Mouse (Mus musculus) heart, postnatal 0 days (tissue): ENCODE data around the gene Foxn3. TPM values are rescaled to one million over a fixed set of nuclear protein-coding genes. Genes with fewer than 3 reads are reported as not detected.

Experiments
- ATAC-seq: fragments of 200-750 bp; cut with Nextera tagmentation; 2 replicates; pipeline ENCODE4 v1.8.0; 2017; ENCODE audit warnings: low read depth, moderate number of reproducible peaks, moderate library complexity; ENCODE audit not compliant: insufficient read depth
- DNase-seq: peaks from one replicate; pipeline ENCODE4 v3.0.0-alpha.2; 2016; ENCODE audit warnings: low spot score
- H3K27ac ChIP-seq: fragments of 300-500 bp; sonication (generic); 2 replicates; pipeline ENCODE4 v1.5.1; 2014; ENCODE audit warnings: low read depth, mild to moderate bottlenecking
- H3K27me3 ChIP-seq: fragments of 300-500 bp; sonication (generic); 2 replicates; pipeline ENCODE4 v1.6.1; 2014; ENCODE audit warnings: low read length, mixed read lengths; ENCODE audit not compliant: control insufficient read depth, insufficient read depth
- H3K36me3 ChIP-seq: fragments of 300-500 bp; sonication (generic); replicated peaks from 2 replicates; pipeline ENCODE4 v1.6.1; 2014; ENCODE audit warnings: low read length, mixed read lengths; ENCODE audit not compliant: control insufficient read depth, insufficient read depth
- H3K4me1 ChIP-seq: fragments of 300-500 bp; sonication (generic); 2 replicates; pipeline ENCODE4 v1.6.1; 2014; ENCODE audit warnings: antibody characterized with exemption; ENCODE audit not compliant: control insufficient read depth, insufficient read depth
- H3K4me2 ChIP-seq: fragments of 300-500 bp; sonication (generic); 2 replicates; pipeline ENCODE4 v1.6.1; 2014; ENCODE audit warnings: low read depth, mild to moderate bottlenecking, low read length, moderate library complexity
- H3K4me3 ChIP-seq: fragments of 300-500 bp; sonication (generic); 2 replicates; pipeline ENCODE4 v1.5.1; 2014; ENCODE audit warnings: low read depth, low read length
- H3K9ac ChIP-seq: fragments of 300-500 bp; sonication (generic); replicated peaks from 2 replicates; pipeline ENCODE4 v1.6.1; 2014; ENCODE audit warnings: low read depth, low read length, mixed read lengths
- H3K9me3 ChIP-seq: fragments of 300-500 bp; sonication (generic); replicated peaks from 2 replicates; pipeline ENCODE4 v1.6.1; 2016; ENCODE audit warnings: low read length; ENCODE audit not compliant: control insufficient read depth
- CTCF ChIP-seq: IDR thresholded peaks from 2 replicates; pipeline ENCODE4 v1.5.1; 2016; ENCODE audit warnings: antibody characterized with exemption, control low read depth, low read depth
- EP300 ChIP-seq: IDR thresholded peaks from 2 replicates; pipeline ENCODE4 v1.6.1; 2016; ENCODE audit warnings: antibody characterized with exemption, low read depth
- WGBS: fragments of 180-500 bp; shearing (Covaris S2); extraction: QIAGEN DNeasy Blood & Tissue Kit; methylation state at CpG from one replicate; pipeline ENCODE4 v1.1.7; 2014; 5-methylcytosine and 5-hydroxymethylcytosine counted together
- polyA plus RNA-seq: library from polyadenylated mRNA; unstranded; fragments of >200 nt; fragmentation: Nextera tagmentation; extraction: Ambion mirVana; gene quantifications from 2 replicates; pipeline ENCODE4 v1.2.1, GENCODE M21; 2015
- total RNA-seq: library from RNA; depleted of rRNA; stranded (reverse); fragments of >200 nt; gene quantifications from 2 replicates; pipeline ENCODE4 v1.2.3, GENCODE M21; 2014; ENCODE audit warnings: low replicate concordance

The Foxn3 gene
- total and polyA plus RNA-seq, 2 experiments from 2014 or later: 31.4 to 55.3 TPM

DNA sequence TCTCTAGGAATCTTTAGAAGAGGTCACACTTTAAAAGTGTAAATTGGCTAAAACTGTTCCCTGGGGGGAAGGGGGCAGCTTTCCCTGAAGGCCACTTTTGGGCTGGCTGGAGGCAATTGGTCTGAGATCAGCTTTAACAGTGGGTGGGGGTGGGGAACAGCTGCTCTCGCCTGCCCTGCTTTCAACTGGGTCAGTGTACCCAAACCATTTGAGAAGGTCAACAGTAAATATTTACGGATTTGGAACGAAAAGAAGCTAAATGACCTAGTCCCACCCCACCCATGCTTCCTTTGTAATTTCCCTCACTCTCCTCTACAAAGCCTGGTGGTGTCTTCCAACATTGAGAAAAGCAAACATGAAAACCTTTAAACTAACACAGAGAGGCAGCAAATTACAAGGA, 221.2 kb downstream of the Foxn3 start:
- Histone ChIP-seq H3K4me3 (no peak overlapping the region), H3K36me3 (peaks cover 11% of the 10 kb centered on the region), H3K4me2 (no peak overlapping the region), H3K27ac (peak overlapping the region; percentile 44; the same call in 1 of the 2 replicates), H3K27me3 (no peaks in the 10 kb centered on the region), H3K9me3 (no peaks in the 10 kb centered on the region), H3K9ac (no peak overlapping the region), H3K4me1 (peaks cover 44% of the 10 kb centered on the region)
- TF ChIP-seq CTCF: no peak
- no peak for TF ChIP-seq EP300
- 29% methylated on average over 3 of the region's 3 CpGs for WGBS
- DNase-seq: no peak
- no peak for ATAC-seq

DNA sequence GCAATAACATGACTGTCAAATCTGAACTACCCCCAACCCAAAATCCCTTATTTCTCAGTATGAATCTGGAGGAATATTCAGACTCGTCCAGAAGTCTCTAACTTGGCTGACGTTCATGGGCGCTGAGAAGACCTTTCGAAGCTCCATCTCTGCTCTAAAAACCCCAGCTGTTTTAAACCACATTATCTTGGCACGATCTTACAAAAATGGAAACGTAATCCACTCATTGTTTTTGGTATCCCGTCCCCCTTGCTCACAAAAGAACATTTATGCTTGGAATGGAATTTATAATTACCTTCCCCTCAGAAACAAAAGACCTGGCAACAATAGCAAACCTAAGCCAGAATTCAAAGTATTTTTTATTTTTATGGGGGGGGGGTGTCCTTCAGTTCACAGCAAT, 221.6 kb downstream of the Foxn3 start:
- WGBS: 51% methylated on average over 7 of the region's 7 CpGs
- H3K27me3 ChIP-seq: no peaks in the 10 kb centered on the region
- DNase-seq (no peak), ATAC-seq (no peak)
- H3K36me3 ChIP-seq: peaks cover 11% of the 10 kb centered on the region
- H3K27ac ChIP-seq: peak overlapping the region; percentile 44; the same call in 1 of the 2 replicates
- H3K9me3 ChIP-seq: no peaks in the 10 kb centered on the region
- H3K4me1 ChIP-seq: peaks cover 46% of the 10 kb centered on the region
- no peak overlapping the region for H3K4me3 ChIP-seq
- H3K4me2 ChIP-seq: no peak overlapping the region
- TF ChIP-seq CTCF: no peak
- no peak for TF ChIP-seq EP300
- H3K9ac ChIP-seq: no peak overlapping the region

DNA sequence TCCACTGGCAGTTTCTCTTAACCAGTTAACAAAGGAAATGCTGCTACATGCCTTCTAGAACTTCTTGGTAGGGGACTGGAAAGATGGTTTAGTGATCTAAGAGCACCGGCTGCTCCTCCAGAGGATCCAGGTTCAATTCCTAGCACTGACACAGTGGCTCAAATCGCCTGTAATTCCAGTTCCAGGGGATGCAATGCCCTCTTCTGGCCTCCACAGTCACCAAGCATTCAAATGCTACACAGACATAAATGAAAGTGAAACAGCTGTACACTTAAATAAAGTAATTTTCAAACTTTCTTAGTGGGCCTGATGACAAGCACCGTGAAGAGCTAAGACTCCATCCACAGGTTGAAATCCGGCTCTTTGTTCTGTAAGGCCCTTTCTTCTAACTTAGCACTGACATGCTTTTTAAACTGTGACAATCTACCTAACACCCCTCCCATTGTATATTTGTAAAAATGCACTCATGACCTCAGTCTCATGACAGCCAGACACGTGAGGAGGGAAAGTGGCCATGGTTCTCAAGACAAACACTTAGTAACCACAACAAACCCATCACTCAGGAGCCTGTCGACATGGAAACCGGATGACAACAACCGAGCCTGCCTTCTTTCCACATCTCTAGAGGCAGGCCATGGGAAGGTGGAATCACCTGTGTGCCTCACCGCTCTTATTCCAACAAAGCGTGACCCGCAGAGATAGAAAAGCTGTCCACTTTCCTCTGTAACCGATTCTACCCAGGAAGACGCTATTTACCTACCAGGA, 222.8 kb downstream of the Foxn3 start:
- no peak for TF ChIP-seq EP300
- TF ChIP-seq CTCF: peak; percentile 12; the same call in 1 of the 2 replicates
- no peaks in the 10 kb centered on the region for H3K9me3 ChIP-seq
- H3K9ac ChIP-seq: no peak overlapping the region
- H3K4me1 ChIP-seq: peaks cover 46% of the 10 kb centered on the region
- ATAC-seq (no peak), DNase-seq (no peak)
- no peak overlapping the region for H3K27ac ChIP-seq
- H3K4me2 ChIP-seq: no peak overlapping the region
- no peak overlapping the region for H3K4me3 ChIP-seq
- WGBS: 68% methylated on average over 13 of the region's 13 CpGs
- no peaks in the 10 kb centered on the region for H3K27me3 ChIP-seq
- peaks cover 11% of the 10 kb centered on the region for H3K36me3 ChIP-seq

DNA sequence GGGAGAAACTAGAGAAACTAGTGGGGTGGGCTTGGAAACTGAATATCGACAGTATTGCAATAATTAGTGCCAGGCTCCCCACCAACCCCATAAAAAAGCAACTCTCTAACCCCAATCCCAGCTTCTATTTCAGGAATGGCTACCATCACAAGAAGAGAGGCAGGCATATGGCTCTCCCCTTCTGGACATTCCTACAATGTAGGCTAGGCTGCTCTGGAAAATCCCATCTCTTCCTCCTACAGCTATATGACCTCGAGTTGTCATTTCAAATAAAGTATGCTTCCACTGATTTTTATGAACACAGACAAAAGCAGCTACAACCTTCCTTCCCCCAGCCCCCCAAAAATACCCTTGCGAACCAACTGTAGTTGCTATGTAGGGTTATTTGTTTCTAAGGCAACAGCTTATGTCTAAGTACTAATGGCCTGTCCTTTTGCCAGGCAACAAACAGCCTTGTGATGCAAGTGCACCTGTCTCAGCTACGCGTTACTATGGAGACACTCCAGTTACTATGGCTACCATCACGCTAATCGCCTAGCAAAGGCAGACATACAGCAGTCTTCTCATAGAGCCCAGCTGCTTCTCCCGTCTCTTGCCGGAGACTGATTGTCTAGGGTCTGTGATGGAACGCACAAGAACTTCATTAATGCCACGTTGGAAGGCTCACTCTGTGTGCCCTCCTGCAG, 223.6 kb downstream of the Foxn3 start:
- Histone ChIP-seq H3K4me3 (no peak overlapping the region), H3K9me3 (no peaks in the 10 kb centered on the region), H3K36me3 (peaks cover 11% of the 10 kb centered on the region), H3K9ac (no peak overlapping the region), H3K4me2 (no peak overlapping the region), H3K4me1 (peaks cover 43% of the 10 kb centered on the region), H3K27ac (no peak overlapping the region), H3K27me3 (no peaks in the 10 kb centered on the region)
- TF ChIP-seq CTCF (no peak), EP300 (no peak)
- ATAC-seq (no peak), DNase-seq (no peak)
- 89% methylated on average over 11 of the region's 11 CpGs for WGBS

DNA sequence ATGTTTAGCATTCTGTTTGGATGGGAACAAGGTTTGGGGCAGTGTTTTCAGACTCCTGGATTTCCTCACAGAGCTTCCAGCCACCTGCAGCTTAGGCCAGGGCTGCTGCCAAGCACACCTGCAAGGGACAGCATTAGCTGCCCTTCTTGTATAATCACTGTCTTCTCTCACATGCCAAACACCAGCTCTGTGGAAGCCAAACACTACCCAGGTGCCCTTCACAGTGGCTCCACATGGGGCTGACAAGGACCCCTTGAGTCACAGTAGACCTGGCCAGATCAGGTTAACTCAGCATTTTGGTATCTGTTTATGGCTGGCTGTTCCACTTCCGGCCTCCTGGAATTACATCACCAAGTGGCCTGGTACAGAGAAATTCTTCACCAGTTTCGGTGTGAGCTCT, 224.6 kb downstream of the Foxn3 start:
- H3K36me3 ChIP-seq: peaks cover 11% of the 10 kb centered on the region
- no peak overlapping the region for H3K4me2 ChIP-seq
- TF ChIP-seq EP300: no peak
- no peak for TF ChIP-seq CTCF
- H3K4me3 ChIP-seq: no peak overlapping the region
- no peak overlapping the region for H3K27ac ChIP-seq
- H3K27me3 ChIP-seq: no peaks in the 10 kb centered on the region
- ATAC-seq: no peak
- H3K9ac ChIP-seq: no peak overlapping the region
- H3K9me3 ChIP-seq: no peaks in the 10 kb centered on the region
- peaks cover 43% of the 10 kb centered on the region for H3K4me1 ChIP-seq
- WGBS: 72% methylated on average over 2 of the region's 2 CpGs
- DNase-seq: no peak
